Mouse (Mus musculus): Measurements from ENCODE around the gene Ppp1r1c. TPM values are rescaled to one million over a fixed set of nuclear protein-coding genes. Genes with fewer than 3 reads are reported as not detected.

The Ppp1r1c gene
- polyA plus RNA-seq, 2 experiments, result not detected

- H3K9ac ChIP-seq (replicated peaks), result no peak overlapping the region
- H3K4me1 ChIP-seq (replicated peaks; ENCODE audit: control insufficient read depth in 2 of 2, insufficient read depth in 2 of 2, low read length in 1 of 2), result no peaks in the 10 kb centered on the region
- H3K36me3 ChIP-seq (replicated peaks; ENCODE audit: control insufficient read depth, insufficient read depth, low read depth), result no peaks in the 10 kb centered on the region
- WGBS (ENCODE audit: insufficient replicate concordance), result 68% methylated on average over 4 of the region's 4 CpGs
- H3K4me2 ChIP-seq (ENCODE audit: low read depth), result no peak overlapping the region
- ATAC-seq (ENCODE audit: insufficient read depth) (no peak), DNase-seq (ENCODE audit: low read depth in 3 of 3, low spot score in 3 of 3) (no peak)
- no peak overlapping the region for H3K27ac ChIP-seq
- no peak overlapping the region for H3K4me3 ChIP-seq (ENCODE audit: insufficient read depth in 1 of 2, low read depth in 2 of 2, low read length in 2 of 2)
- TF ChIP-seq CTCF (IDR thresholded peaks at IDR 0.05; ENCODE audit: low read depth), result no peak
- TF ChIP-seq EP300 (IDR thresholded peaks at IDR 0.05; ENCODE audit: low read depth), result no peak
- H3K9me3 ChIP-seq (ENCODE audit: control insufficient read depth, low read length), result no peaks in the 10 kb centered on the region
- H3K27me3 ChIP-seq (ENCODE audit: control insufficient read depth, insufficient read depth, low read length), result no peaks in the 10 kb centered on the region
These were observed 12.4 kb upstream of the Ppp1r1c start for GRCm38 (mm10) chr2:79695190-79695589.

GRCm38 (mm10) chr2:79695939-79696338 is 11.6 kb upstream of the Ppp1r1c start:
- Histone ChIP-seq H3K4me2 (ENCODE audit: low read depth) (no peak overlapping the region), H3K9ac (replicated peaks) (no peak overlapping the region), H3K4me1 (replicated peaks; ENCODE audit: control insufficient read depth in 2 of 2, insufficient read depth in 2 of 2, low read length in 1 of 2) (no peaks in the 10 kb centered on the region), H3K27me3 (ENCODE audit: control insufficient read depth, insufficient read depth, low read length) (no peaks in the 10 kb centered on the region), H3K4me3 (ENCODE audit: insufficient read depth in 1 of 2, low read depth in 2 of 2, low read length in 2 of 2) (no peak overlapping the region), H3K36me3 (replicated peaks; ENCODE audit: control insufficient read depth, insufficient read depth, low read depth) (no peaks in the 10 kb centered on the region), H3K27ac (no peak overlapping the region), H3K9me3 (ENCODE audit: control insufficient read depth, low read length) (no peaks in the 10 kb centered on the region)
- ATAC-seq (ENCODE audit: insufficient read depth) (no peak), DNase-seq (ENCODE audit: low read depth in 3 of 3, low spot score in 3 of 3) (no peak)
- TF ChIP-seq EP300 (IDR thresholded peaks at IDR 0.05; ENCODE audit: low read depth) (no peak), CTCF (IDR thresholded peaks at IDR 0.05; ENCODE audit: low read depth) (no peak)
- 44% methylated on average over 12 of the region's 12 CpGs for WGBS (ENCODE audit: insufficient replicate concordance)

GRCm38 (mm10) chr2:79696478-79697230 is 10.9 kb upstream of the Ppp1r1c start:
- TF ChIP-seq CTCF (IDR thresholded peaks at IDR 0.05; ENCODE audit: low read depth), result no peak
- no peak for TF ChIP-seq EP300 (IDR thresholded peaks at IDR 0.05; ENCODE audit: low read depth)
- no peak overlapping the region for H3K4me2 ChIP-seq (ENCODE audit: low read depth)
- no peak overlapping the region for H3K27ac ChIP-seq
- no peak overlapping the region for H3K4me3 ChIP-seq (ENCODE audit: insufficient read depth in 1 of 2, low read depth in 2 of 2, low read length in 2 of 2)
- ATAC-seq (ENCODE audit: insufficient read depth) (no peak), DNase-seq (ENCODE audit: low read depth in 3 of 3, low spot score in 3 of 3) (no peak)
- H3K36me3 ChIP-seq (replicated peaks; ENCODE audit: control insufficient read depth, insufficient read depth, low read depth), result no peaks in the 10 kb centered on the region
- no peaks in the 10 kb centered on the region for H3K9me3 ChIP-seq (ENCODE audit: control insufficient read depth, low read length)
- no peaks in the 10 kb centered on the region for H3K4me1 ChIP-seq (replicated peaks; ENCODE audit: control insufficient read depth in 2 of 2, insufficient read depth in 2 of 2, low read length in 1 of 2)
- H3K9ac ChIP-seq (replicated peaks), result no peak overlapping the region
- WGBS (ENCODE audit: insufficient replicate concordance), result 54% methylated on average over 10 of the region's 10 CpGs
- no peaks in the 10 kb centered on the region for H3K27me3 ChIP-seq (ENCODE audit: control insufficient read depth, insufficient read depth, low read length)

GRCm38 (mm10) chr2:79698166-79698565 is 9.4 kb upstream of the Ppp1r1c start:
- Histone ChIP-seq H3K9me3 (ENCODE audit: control insufficient read depth, low read length) (no peaks in the 10 kb centered on the region), H3K27ac (no peak overlapping the region), H3K9ac (replicated peaks) (no peak overlapping the region), H3K4me2 (ENCODE audit: low read depth) (no peak overlapping the region), H3K36me3 (replicated peaks; ENCODE audit: control insufficient read depth, insufficient read depth, low read depth) (no peaks in the 10 kb centered on the region), H3K4me3 (ENCODE audit: insufficient read depth in 1 of 2, low read depth in 2 of 2, low read length in 2 of 2) (no peak overlapping the region), H3K4me1 (replicated peaks; ENCODE audit: control insufficient read depth in 2 of 2, insufficient read depth in 2 of 2, low read length in 1 of 2) (no peaks in the 10 kb centered on the region), H3K27me3 (ENCODE audit: control insufficient read depth, insufficient read depth, low read length) (no peaks in the 10 kb centered on the region)
- DNase-seq (ENCODE audit: low read depth in 3 of 3, low spot score in 3 of 3) (peak in 1 of 3 experiments; percentile 28), ATAC-seq (ENCODE audit: insufficient read depth) (no peak)
- 38% methylated on average over 2 of the region's 2 CpGs for WGBS (ENCODE audit: insufficient replicate concordance)
- TF ChIP-seq EP300 (IDR thresholded peaks at IDR 0.05; ENCODE audit: low read depth), result no peak
- TF ChIP-seq CTCF (IDR thresholded peaks at IDR 0.05; ENCODE audit: low read depth), result no peak

DNA sequence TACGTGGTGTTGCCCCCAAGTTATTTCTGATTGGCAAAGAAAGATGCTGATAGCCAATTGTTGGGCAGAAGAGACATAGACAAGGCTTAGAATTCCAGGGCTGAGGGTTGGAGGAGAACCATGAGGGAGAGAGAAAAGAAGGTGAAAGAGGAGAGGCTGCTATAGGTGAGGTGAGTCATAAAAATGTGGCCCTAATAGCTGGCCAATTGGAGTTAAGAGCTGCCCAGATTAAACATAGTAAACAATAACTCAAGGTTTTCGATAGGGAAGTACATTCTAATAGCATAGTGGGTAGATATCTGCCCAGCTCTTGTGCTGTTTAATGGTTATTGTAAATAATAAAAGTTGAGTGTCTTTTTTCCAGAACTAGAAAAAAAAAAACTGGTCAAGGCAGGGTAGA is 2.8 kb upstream of the Ppp1r1c start:
- ATAC-seq (ENCODE audit: insufficient read depth) (no peak), DNase-seq (ENCODE audit: low read depth in 3 of 3, low spot score in 3 of 3) (no peak)
- TF ChIP-seq EP300 (IDR thresholded peaks at IDR 0.05; ENCODE audit: low read depth), result no peak
- TF ChIP-seq CTCF (IDR thresholded peaks at IDR 0.05; ENCODE audit: low read depth), result no peak
- H3K9ac ChIP-seq (replicated peaks), result no peak overlapping the region
- WGBS (ENCODE audit: insufficient replicate concordance), result 60% methylated on average over 2 of the region's 2 CpGs
- H3K9me3 ChIP-seq (ENCODE audit: control insufficient read depth, low read length), result no peaks in the 10 kb centered on the region
- H3K27ac ChIP-seq, result no peak overlapping the region
- H3K27me3 ChIP-seq (ENCODE audit: control insufficient read depth, insufficient read depth, low read length), result no peaks in the 10 kb centered on the region
- H3K4me3 ChIP-seq (ENCODE audit: insufficient read depth in 1 of 2, low read depth in 2 of 2, low read length in 2 of 2), result no peak overlapping the region
- H3K4me2 ChIP-seq (ENCODE audit: low read depth), result no peak overlapping the region
- no peaks in the 10 kb centered on the region for H3K4me1 ChIP-seq (replicated peaks; ENCODE audit: control insufficient read depth in 2 of 2, insufficient read depth in 2 of 2, low read length in 1 of 2)
- H3K36me3 ChIP-seq (replicated peaks; ENCODE audit: control insufficient read depth, insufficient read depth, low read depth), result no peaks in the 10 kb centered on the region
